Mouse (Mus musculus): ENCODE results near the gene Rab3ip.

Gene Rab3ip

DNA sequence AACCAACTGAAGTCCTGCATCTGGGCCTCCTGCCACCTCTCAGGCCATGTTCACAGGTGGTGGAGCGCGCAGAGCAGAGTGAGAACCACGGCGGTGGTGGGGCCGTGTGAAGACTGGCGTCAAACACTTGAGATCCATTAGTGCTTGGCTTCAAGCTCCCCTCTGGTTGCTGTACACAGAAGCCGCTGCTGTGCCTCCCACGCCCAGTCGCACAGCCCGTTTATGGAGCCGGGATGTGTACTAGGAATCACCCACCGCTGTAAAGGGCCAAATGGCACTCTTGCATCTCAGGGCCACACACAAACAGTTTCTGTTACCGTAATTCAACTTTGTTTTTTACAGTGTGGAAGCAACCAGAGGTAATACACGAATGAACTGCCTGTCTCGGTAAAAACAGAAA lies 28.4 kb downstream of the Rab3ip start:
- in situ Hi-C loops (cut with MboI, MseI), result no loop called here

DNA sequence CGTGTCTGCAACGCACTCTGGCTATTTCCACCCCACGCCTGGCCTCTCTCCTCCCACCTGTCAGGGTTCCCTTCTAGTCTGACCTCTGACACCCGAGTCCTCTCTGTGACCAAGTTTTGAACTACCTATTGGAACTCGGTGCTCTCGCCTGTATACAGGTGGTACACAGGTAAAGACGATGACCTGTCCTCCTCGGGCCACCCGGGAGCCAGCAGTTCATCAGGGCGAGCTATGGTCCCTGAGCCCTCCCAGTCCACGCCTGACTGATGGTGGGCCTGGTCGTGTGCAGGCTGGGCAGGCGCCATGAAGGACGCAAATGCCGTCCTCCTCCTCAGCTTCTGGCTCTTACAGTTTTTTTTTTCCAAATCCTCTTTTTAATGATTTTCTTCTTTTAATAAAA lies 29.2 kb downstream of the Rab3ip start:
- in situ Hi-C loops (cut with MboI, MseI), result no loop called here

- in situ Hi-C loops (cut with MboI, MseI), result no loop called here
Observed at GRCm38 (mm10) chr10:116920641-116921040, 29.9 kb downstream of the Rab3ip start.

DNA sequence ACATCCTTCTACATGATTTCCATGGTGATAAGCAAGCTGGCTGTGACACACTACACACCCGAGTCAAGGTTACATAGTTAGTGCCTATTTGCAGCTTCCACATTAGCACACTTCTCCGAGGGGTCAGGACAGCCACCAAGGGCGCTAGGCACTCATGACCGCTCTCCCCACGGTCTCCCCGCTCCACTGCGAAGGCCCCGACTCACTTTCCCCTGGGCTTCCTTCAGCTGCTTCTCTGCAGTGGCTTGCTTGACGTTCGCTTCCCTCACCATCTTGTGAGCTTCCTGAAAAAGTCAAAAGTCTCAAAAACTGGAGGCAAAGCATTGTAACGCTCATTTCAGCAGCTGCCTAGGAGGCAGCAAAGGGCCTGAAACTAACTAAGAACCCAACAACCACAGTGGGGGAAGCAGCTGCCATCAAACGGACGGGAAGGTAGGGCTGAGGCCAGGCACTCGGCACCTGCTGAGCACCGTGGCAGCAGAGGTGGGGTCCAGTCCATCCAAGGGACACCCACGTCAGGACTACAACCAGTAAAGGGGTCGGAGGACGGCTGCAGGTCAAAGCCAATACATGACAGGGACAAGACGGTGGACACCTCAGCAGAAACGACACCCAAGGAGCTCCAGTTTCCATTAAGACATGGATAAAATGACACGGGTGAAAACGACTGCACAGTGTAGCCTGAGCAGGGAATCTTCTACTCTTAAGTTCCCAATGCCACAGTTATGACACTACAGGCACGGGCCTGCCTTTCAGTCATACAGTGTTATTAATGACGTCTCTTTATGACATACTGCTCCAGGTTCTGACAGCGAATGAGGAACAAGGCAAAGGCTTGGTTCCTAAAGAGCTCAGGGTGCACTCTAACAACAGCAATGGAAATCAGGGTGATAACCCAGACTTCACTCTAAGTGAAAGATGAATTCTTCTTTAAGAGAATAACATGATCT lies 30.9 kb downstream of the Rab3ip start:
- in situ Hi-C loops (cut with MboI, MseI), result no loop called here

- in situ Hi-C loops (cut with MboI, MseI), result no loop called here
Observed at GRCm38 (mm10) chr10:116916581-116916980, 34.0 kb downstream of the Rab3ip start.

DNA sequence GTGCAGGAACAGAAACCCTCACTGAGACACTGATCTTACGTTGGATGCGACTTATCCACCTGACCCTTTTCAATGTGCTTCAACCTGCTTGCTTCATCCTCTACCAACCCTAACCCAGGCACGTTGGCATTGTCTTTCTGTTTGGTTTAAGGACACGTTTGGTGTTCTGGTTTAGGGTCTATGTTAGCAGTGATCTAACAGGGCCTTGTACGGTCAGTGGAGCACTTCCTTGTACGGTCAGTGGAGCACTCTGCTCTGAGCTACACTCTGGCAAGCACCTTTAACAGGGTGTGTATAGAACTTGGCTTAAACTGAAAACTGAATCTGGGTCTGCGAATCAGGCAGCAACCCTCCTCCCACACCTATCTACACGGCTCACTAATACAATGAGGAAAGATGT lies 35.3 kb downstream of the Rab3ip start:
- in situ Hi-C loops (cut with MboI, MseI), result no loop called here

DNA sequence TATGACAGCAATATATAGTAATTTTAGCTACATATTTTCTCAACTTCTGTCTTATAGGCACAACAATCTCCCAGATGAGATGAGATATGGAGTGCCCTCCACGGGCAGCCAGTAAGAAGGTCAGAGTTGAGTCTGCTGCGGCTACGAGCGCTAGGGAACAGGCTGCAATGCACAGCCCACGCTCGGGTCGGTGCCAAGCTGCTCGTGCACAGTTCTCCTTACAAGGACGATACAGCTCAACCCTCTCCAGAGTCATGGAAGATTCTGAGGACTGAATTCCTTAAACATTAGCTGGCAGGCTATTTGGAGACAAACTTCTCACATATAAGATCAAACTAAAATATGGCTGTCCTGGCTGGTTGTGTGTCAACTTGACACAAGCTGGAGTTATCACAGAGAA lies 36.0 kb downstream of the Rab3ip start:
- in situ Hi-C loops (cut with MboI, MseI), result no loop called here

- in situ Hi-C loops (cut with MboI, MseI), result no loop called here
Observed at GRCm38 (mm10) chr10:116913647-116914273, 36.8 kb downstream of the Rab3ip start.

DNA sequence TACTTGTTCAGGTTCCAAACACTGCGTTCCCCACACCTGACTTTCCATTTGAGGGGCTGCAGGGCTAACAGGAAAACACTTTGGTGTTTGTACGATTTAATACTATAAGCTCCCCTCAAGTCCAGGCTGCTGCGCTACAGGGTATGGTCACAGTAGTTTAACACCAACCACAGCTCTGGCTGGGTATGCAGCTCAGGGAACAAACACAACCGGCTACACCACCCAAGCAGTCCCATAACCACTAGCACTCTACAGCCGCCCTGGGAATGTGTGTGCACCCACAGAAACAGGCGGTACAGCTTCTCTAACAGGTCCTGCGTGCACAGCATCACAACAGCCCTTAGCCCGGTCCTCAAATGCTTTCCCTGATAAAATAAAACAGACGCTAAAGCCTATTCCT lies 37.7 kb downstream of the Rab3ip start:
- in situ Hi-C loops (cut with MboI, MseI), result no loop called here

DNA sequence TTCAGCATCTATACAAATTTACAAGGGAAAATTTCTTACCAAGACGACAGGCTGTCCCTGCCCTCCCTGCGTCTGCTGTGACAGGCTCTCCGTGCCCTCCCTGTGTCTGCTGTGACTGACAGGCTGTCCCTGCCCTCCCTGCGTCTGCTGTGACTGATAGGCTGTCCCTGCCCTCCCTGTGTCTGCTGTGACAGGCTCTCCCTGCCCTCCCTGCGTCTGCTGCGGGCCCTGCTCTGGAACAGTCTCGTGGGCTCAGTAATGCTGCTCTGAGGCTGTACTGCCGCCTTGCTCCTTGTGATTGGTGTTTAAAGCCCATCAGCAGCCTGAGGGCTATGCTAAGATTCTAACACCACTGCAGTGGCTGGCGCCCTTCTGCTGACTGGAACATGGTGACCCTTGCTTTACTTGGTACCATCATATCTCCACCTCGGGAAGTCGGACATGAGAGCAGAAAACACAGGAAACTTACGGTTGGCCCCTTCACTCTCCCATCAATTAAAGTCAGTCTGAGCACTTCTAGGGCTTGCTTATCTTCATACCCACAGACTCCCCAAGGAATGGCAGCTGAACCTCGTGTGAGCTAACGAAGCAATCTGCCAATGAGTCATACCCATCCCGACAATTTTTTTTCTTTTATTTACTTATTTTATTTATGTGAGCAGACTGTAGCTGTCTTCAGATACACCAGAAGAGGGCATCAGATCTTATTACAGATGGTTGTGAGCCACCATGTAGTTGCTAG lies 41.5 kb downstream of the Rab3ip start:
- in situ Hi-C loops (cut with MboI, MseI), result no loop called here

DNA sequence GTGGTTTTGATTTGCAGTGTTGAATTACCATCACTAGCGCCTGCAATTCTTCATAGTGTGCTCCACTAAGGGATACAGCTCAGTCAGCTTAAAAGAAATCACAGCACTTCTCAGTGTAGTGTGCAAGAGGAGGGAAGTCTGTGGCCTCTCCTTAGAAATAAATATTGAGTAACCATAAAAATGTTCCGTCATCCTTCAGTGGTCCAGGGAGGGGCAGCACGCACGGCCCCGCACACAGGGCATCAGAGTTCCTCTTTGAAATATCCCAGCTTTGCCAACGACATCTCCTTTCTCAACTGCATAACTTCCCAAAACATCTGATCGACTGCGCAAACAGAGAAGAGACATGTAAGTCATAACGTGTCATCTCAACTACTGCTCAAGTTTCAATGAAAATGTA lies 43.8 kb downstream of the Rab3ip start:
- in situ Hi-C loops (cut with MboI, MseI), result no loop called here

DNA sequence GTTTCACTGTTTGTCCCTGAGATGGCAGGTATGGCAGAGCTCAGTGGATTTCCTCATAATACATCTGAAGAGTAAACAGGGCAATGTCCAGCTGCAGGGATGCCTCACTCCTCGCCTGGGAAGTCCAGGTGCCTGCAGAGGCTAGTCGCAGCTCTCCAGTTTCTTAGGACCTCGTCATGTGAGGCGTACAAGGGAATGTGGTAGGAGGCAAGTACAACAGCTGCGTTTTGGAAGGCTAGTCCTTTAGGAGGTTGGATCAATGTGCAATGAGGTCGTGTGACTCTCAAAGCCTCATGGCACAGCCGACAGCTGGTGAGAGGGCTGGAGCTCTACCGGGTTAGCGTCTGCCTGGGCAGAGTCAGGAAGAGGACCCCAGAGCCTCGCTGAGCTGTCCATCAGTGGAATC lies 46.1 kb downstream of the Rab3ip start:
- in situ Hi-C loops (cut with MboI, MseI), result loop anchor here (5.0 kb wide), 1 partner anchor 38 kb away; no protein-coding TSS in a partner anchor

GRCm38 (mm10) chr10:116896336-116897177 lies 54.0 kb downstream of the Rab3ip start, which contains the start of gene Myrfl:
Gene Myrfl (minus strand): TSS chr10:116896919.
- in situ Hi-C loops (cut with MboI, MseI), result no loop called here

DNA sequence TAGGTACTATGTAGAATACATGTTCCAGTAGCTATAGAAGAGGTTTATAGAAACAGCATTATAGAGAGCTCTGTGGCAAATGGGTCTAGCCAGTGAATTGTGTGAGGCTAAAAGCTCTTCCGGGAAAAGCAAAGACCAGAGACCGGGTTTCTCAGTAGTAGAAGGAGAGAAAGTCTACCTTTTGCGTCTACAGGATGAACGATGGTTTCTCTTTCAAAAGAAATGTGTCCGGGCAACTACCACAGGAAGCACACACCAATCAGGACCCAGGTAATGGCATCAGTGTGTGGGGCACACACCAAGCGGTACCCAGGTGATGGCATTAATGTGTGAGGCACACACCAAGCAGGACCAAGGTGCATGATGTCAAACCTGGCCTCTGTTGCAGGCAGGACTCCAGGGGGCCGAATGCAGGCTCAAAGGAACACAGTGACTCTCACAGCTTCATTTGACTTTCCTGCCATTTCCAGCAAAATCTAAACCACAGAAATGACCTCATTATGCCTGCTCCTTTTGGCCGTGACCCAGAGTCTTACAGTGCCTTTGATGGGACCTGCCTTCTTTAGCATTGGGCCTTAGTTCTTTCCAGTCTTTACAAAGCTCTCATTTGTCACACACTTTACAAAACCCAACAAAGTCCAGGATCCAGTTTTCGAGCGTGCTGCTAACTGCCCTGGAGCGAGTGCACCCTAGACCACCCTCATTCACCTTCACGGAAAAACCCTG lies 55.3 kb downstream of the Rab3ip start:
- in situ Hi-C loops (cut with MboI, MseI), result no loop called here

- in situ Hi-C loops (cut with MboI, MseI), result no loop called here
Observed at GRCm38 (mm10) chr10:116894540-116894939, 56.0 kb downstream of the Rab3ip start.

DNA sequence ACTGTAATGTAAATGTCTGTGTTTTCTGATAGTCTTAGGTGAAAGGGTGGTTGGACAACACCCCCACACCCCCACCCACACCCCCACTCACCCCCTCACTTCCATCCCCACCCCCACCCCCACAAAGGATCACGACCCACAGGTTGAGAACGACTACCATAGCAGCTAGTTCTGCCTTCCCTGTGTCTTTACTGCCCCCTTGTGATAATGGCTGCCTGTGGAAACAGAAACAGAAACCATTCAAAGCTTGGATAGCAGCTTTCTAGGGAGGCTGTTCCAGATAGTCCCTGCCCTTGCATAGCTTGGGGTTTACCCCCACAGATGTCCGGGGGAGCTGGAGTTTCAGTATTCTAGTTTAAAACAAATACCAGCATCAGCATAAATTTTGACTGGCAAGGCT lies 56.8 kb downstream of the Rab3ip start:
- in situ Hi-C loops (cut with MboI, MseI), result no loop called here

GRCm38 (mm10) chr10:116890587-116890986 lies 60.0 kb downstream of the Rab3ip start:
- in situ Hi-C loops (cut with MboI, MseI), result no loop called here

DNA sequence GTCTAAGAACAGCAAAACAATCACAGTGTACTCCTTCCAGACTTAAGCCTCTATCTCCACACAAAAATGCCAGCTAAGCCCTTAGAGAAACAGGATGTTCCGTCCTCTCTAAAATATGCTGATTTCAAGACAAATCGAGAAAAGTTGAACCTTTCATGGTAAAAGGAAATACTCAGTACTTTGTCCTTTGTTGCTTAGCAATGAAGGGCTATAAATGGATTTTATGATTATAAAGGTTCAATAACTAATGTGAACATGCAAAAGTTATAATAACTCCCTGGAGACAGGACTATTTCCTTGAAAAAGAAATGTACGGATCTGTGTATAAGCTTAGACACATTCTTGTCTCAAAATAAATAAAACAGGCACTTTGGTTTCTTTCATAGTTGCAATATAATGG lies 66.0 kb downstream of the Rab3ip start:
- in situ Hi-C loops (cut with MboI, MseI), result no loop called here

DNA sequence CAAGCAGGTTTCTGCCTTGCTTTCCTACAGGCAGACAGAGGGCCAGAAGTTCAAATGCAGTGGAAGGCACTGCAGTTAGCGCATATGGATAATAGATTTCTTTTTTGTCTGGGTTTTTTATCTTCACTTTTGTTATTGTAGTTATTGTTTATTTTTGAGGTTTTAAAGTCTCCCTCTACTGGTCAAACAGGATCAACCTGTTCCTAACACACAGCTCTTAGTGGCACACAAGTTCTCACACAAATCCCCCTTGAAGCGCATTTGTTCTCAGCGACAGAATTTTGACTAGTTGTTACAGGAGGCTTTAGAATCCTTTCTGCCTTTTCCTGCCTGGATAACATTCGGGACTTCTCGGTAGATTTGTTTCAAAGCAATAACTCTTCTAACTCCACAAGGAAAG lies 67.0 kb downstream of the Rab3ip start:
- in situ Hi-C loops (cut with MboI, MseI), result no loop called here

DNA sequence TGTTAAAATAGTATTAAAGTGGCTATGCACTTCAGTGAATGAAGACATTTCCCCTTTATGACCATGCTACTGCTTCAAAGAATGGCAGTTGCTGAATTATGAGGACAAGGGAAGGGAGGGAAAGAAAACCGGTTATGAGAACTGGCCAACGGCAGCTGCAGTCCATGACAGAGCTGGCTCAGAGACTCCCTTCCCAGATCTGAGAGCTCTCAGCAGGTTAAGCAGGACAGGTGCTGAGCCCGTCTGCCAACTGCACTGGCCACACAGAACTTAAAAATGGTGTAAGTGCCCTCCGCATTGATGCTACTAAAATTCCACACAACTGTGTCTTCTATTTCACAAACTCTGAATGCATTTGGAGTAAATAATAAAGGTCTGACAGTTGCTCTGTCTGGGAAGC lies 73.1 kb downstream of the Rab3ip start:
- in situ Hi-C loops (cut with MboI, MseI), result no loop called here

GRCm38 (mm10) chr10:116874490-116874889 lies 76.1 kb downstream of the Rab3ip start:
- in situ Hi-C loops (cut with MboI, MseI), result no loop called here
